Mouse (Mus musculus) spleen, embryonic (tissue): ENCODE measurements around the gene Cdk6.
"Not testable (repeated sequence)": the region's sequence is repeated elsewhere in the genome, so short reads cannot be mapped to it uniquely, and the experiment has no call there.

Experiments used
- CTCF ChIA-PET: fragments of 350-600 bp; sonication (Branson Sonifier 250); formaldehyde crosslinking; loops from one replicate; lab custom pipeline; 2022; lab: Charles Lee

Gene Cdk6

DNA sequence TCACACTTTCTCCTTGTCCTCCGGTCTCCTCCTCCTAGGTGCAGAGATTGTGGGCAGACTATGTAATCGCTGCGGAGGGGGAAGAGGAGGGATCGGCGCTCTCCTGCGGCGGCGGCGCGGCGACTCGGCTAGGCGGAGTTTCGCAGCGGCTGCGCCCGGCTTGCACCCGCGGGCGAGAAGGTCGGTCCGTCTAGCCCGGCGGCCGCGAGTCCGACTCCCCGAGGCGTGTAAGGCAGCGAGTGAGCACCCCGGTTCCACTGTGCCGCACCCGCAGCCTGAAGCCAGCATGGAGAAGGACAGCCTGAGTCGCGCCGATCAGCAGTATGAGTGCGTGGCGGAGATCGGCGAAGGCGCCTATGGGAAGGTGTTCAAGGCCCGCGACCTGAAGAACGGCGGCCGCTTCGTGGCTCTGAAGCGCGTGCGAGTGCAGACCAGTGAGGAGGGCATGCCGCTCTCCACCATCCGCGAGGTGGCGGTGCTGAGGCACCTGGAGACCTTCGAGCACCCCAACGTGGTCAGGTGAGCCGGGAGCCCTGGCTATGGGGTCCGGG is 2.9 kb downstream of the Cdk6 start:
- CTCF ChIA-PET: no interaction called here

DNA sequence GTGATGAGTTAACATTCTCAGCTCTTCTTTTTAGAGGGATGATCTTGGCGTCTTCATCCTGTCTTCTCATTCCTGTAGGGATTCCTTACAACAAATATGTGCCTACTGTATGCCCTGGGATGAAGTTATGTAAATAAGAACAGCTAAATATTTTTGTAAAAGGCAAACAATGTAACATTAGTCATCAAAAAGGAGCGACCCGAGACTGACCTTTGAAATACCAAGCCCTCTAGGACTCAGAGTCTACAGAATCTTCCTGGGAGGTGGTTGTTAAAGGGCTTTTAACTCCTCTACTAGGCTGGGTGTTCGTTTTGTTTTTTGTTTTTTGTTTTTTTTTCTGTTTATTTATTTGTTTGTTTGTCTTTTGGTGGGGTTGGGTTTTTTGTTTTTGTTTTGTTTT is 4.3 kb downstream of the Cdk6 start:
- CTCF ChIA-PET: not testable (repeated sequence)

GRCm38 (mm10) chr5:3349393-3349792 is 8.1 kb downstream of the Cdk6 start:
- CTCF ChIA-PET: not testable (repeated sequence)

GRCm38 (mm10) chr5:3351836-3352235 is 10.6 kb downstream of the Cdk6 start:
- CTCF ChIA-PET: not testable (repeated sequence)

DNA sequence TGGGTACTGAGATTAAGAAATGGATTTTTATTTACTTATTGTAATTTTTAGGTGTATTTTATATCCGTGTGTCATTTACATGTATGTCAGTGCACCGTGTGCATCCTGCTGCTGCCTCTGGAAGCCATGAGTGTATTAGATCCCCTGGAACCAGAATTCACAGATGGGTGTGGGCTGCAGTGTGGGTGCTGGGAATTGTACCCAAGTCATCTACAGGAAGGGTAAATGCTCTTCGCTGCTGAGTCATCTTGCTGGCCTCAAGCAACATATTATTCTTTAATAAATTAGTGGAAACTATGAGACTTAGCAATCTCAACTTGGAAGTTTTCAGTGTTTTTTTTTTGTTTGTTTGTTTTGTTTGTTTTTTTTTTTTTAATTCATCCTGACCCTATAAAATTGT is 11.0 kb downstream of the Cdk6 start:
- CTCF ChIA-PET: interaction anchor here (0.6 kb wide), 1 partner anchor 133 kb away, joined by 3 read pairs; no protein-coding TSS in a partner anchor

- CTCF ChIA-PET: interaction anchor here (0.6 kb wide), 1 partner anchor 133 kb away, joined by 3 read pairs; no protein-coding TSS in a partner anchor
Observed at GRCm38 (mm10) chr5:3352827-3353226, 11.5 kb downstream of the Cdk6 start.

DNA sequence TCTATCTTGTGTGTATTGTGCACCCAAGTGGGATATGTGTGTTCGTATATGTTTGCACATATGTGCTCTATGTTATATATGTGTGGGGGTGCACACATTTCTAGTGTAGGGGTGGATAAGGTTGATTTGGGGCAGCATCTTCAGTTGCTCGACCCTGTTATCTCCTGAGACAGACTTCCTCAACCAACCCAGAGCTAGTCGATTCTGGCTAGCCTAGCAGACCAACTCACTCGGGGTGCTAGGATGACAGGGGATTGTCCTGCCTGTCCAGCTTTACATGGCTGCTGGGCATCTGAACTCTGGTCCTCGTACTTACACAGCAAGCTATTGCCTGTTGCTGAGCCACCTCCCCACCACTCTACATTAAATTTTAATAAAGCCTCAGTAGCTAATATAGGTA is 13.0 kb downstream of the Cdk6 start:
- CTCF ChIA-PET: no interaction called here

DNA sequence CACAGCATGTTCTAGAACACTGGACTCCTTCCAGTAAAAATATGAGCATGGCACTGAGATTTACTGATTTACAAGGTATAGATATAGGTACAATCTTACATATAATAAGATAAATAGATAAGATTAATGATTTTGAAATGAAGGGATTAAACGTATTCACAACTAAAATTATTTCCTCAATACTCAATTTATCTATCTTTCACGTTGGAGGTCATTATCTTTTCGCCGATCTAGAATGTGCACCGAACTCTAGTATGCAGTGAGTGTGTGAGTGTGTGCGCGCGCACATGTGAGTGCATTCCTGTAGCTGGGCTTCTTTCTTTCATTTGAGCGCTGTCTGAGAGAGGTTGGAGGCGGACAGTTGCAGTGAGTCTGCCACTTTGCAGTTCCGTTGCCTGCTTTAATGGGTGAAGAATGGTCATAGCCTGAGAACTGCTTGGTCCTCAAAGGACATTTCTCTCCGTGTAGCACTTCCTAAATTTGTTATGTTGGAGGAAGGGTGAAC is 13.8 kb downstream of the Cdk6 start:
- CTCF ChIA-PET: no interaction called here

- CTCF ChIA-PET: no interaction called here
Observed at GRCm38 (mm10) chr5:3355560-3356260, 14.4 kb downstream of the Cdk6 start.

- CTCF ChIA-PET: no interaction called here
Observed at GRCm38 (mm10) chr5:3356261-3356778, 15.0 kb downstream of the Cdk6 start.

GRCm38 (mm10) chr5:3357496-3357895 is 16.2 kb downstream of the Cdk6 start:
- CTCF ChIA-PET: no interaction called here

DNA sequence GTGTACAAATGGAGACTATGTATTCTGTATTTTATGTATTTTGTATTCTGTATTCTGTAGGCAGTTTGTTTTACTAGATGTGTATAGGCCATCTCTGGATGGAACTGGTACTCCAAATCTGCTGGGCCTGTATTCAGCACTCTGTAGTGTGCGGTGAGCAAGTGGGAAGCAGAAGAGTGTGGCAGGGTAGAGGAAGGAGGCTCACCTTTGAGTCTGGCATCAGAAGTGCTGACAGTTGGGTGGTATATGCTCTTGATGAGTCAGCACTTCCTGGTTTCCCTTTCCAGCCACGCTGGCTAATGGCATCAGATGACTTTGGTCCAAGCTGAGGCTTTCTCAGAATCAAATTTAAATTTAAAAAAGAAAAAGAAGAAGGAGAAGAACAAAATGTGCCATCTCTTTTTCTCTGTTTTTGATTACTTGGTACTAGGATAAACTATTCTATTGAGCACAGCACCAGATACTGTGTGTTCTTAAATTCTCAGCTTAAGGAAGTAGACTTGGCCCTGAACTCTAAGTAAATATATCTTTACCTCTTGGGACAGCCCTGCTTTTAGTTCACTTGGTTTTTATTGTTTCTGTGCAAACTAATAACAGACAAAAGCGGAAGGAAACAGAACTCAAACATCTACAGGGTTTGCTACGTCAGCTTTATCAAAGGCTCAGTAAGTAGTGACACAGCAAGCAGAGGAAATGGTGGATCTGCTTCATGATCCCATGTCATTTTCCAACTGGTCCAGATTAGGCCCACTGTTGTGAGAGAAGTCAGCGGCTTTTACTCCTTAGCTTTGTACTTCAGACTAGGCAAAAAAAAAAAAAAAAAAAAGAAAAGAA is 17.6 kb downstream of the Cdk6 start:
- CTCF ChIA-PET: interaction anchor here (0.6 kb wide), 1 partner anchor 10 kb away, joined by 5 read pairs; no protein-coding TSS in a partner anchor

DNA sequence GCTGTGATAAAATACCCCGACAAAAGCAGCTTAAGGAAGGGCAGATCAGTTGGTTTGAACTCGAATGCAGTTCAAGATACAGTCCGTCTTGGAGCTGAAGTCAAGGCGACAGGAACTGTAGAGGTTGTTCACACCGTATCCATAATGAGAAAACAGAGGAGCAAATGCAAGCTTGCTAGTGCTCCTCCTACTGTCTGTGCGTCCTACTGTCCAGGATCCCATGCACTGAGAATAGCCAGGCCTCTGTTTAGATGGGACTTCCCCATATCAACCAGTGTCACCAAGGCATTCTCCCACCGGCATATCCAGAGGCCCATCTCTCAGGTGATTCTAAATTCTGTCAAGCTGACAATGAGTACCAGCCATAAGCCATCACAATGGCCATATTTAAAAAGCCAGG is 18.6 kb downstream of the Cdk6 start:
- CTCF ChIA-PET: no interaction called here

- CTCF ChIA-PET: no interaction called here
Observed at GRCm38 (mm10) chr5:3361252-3361651, 20.0 kb downstream of the Cdk6 start.

DNA sequence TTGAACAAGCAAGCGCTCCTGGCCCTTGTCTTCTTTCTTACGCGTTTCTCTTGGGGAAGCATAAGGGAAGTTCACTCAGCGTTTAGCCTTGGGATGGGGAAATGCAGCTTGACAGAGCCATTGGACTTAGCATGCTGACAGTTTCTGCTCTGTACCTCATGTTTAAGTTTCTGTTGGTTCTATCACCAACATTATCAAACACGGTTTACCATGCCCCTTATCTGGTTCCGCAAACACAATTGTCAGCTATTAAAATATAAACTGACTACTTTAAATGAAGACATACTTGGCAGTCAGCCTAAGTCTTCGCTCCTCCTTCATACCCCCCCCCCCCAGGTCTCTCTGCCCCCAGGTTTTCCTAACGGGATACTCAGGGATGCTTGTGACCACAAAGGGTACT is 20.8 kb downstream of the Cdk6 start:
- CTCF ChIA-PET: interaction anchor here (0.7 kb wide), 1 partner anchor 208 kb away, joined by 11 read pairs; no protein-coding TSS in a partner anchor

DNA sequence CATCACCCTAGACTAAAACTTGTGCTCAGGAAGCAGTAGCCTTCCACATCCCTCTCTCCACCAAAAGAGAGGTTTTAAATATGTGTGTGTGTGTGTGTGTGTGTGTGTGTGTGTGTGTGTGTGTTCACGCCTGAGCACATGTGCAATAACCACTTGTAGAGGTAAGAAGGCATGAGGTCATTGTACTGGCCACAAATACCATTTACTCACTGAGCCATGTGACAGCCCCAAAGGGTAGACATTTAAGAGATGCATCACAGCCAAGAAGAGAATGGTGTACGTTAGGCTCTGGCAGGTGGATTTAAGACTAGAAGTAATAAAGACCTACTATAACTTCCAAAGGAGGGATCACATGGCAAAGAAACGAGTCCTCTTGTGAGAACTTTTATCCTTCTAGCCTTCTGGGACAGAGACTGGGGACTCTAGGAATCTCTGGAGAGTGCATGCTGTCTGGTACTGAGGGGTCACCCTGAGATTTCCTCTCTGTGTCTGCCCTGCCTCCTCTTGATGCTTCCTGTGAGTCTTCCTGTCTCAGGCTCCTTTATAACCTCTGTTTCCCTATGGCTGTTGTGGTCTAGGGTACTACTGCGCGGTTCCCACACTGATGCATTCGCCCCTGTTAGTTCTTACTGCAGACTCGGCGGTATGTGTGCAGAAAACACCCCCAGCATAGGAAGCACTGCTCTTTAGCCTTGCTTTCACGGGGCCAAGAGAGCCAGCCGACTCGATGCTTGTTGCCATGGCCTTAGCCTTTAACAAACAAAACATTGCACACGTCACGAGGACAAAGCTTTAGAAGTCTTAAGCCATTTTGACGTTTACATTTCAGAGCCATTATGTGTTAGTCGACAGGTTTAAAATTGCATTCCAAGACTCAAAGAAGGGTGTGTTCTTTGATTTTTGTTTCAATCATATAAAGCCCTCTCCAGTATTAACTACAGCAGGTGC is 22.0 kb downstream of the Cdk6 start:
- CTCF ChIA-PET: no interaction called here

DNA sequence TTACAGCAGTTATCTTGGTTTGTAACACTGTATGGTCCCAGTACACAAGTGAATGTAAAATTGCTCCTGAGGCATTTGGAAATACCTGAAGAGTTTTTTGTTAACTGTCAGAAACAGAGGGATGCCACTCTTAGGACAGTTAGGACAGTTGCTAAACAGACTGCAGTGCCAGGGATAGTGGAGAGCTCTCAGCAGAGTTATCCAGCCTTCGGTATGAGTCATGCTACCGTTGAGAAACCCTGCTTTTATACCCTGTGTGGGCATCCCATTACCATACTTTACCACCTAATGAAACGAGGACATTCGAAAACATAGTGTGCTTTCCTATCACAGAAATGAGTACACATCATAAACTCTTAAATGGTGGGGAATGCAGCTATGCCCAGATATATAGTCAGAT is 25.8 kb downstream of the Cdk6 start:
- CTCF ChIA-PET: no interaction called here

- CTCF ChIA-PET: interaction anchor here (0.6 kb wide), 1 partner anchor 10 kb away, joined by 5 read pairs; no protein-coding TSS in a partner anchor
Observed at GRCm38 (mm10) chr5:3369317-3369716, 28.0 kb downstream of the Cdk6 start.

GRCm38 (mm10) chr5:3371212-3371611 is 29.9 kb downstream of the Cdk6 start:
- CTCF ChIA-PET: no interaction called here

DNA sequence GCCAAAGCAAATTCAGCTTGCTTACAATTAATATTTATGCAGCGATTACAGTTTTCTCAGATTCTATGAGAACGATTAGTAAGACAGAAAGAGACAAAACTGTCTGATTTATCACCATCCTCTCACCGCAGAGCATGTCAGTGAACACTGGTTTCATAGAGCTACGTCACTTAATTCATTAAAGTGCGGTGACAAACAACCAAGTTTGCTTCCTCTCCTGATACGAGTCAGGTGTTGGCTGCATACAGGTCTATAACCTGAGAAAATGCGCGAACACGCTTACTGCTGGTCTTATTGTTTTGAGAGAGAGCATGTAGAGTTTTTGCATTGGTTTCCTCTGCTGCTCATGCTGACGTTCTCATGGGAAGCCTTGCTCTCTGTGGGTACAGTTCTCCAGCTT is 31.9 kb downstream of the Cdk6 start:
- CTCF ChIA-PET: no interaction called here

DNA sequence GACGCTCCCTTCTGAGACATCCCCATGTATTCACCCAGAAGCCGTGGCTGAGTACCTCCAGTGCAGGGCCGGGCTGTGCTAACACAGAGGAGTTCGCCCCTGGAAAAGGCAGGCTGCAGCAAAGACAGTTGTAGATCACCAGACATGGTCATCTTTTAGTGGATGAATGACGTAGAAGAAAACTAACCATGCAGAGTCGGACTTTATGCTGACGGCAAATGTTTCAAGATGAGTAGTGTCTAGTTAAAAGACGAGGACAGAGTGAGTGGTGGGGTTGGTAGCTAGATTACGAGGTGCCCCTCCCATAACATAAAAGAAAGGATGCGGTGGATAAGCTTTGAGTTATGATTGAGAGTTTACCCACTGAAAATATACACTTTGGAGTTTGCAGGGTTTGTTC is 33.5 kb downstream of the Cdk6 start:
- CTCF ChIA-PET: no interaction called here
